Mouse (Mus musculus) urinary bladder, adult 2 months (tissue): ENCODE measurements at regions not wholly inside any gene's neighbourhood (a gene's known extent, or its start where the extent isn't known, plus 50 kb on each side); places are given as distances from the start of the nearest gene placed in this dataset.
"Not testable (repeated sequence)": the region's sequence is repeated elsewhere in the genome, so short reads cannot be mapped to it uniquely, and the experiment has no call there.

Experiments
- DNase-seq: peaks from one replicate; pipeline ENCODE4 v3.0.0; 2022; ENCODE audit warnings: low spot score

DNA sequence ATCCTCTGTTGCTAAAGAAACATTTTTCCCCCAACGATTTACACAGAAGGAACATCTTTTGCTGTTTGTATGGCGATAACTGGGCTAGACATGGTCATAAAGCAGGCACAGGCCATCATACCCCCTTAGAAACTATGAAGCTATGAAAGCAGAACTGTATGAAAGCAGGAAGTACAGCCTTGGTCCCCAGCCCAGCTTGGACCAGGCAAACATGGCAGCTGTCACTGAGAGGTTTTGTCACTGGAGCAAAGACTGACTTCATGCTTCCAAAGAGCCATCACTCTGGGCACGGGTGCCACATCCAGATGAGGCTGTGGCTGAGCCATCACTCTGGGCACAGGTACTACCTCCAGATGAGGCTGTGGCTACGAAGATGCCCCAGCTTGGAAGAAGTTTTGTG, 276.8 kb upstream of the Kdm8 start:
- DNase-seq: no peak

DNA sequence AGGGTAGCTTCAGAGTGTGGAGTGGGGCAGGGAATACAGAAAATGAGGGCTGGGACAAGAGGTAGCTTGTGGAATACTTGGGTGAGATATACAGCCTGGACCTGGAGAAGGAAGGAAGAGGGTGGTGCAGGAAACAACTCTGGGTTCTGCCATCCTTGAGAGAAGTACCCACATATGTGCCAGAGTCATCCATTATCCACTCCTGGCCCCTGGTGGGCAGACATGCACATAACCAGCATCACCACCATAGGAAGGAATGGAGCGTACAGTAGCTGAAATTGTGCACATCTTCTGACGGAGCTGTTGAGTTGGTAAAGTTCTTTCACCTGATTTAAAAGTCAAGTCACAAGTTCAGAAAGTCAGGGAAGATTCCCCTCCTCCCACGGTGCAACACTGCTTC, 262.9 kb upstream of the Kdm8 start:
- no peak for DNase-seq

DNA sequence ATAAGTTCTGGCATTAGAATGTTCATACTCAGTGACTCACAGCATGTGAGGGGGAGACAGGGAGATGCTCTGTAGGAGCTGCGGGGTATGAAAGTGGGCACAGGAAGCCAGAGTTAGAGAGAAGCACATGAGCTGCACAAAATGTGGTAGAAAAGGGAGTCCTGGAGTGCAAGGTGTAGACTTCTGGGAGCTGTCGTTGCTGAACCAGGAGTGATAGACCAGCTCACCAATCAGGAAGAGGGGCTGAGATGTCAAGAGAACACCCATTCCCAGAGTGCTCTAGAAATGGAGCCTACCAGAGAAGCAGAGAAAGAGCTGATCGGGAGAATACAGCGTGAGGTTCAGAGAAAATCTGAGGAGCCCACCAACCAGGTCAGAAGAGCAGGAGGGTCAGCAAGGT, 262.2 kb upstream of the Kdm8 start:
- no peak for DNase-seq

DNA sequence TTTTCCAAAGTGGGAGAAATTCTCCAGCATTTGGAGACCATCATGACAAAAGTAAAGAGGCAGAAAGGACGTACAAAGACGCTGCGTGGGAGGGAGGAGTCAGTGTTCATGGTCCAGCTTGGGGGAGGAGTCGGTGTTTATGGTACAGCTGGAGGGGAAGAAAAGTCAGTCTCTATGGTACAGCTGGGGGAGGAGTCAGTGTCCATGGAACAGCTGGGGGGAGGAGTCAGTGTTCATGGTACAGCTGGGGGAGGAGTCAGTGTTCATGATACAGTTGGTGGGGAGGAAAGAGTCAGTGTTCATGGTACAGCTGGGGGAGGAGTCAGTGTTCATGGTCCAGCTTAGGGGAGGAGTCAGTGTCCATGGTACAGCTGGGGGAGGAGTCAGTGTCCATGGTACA, 261.5 kb upstream of the Kdm8 start:
- not testable (repeated sequence) for DNase-seq

DNA sequence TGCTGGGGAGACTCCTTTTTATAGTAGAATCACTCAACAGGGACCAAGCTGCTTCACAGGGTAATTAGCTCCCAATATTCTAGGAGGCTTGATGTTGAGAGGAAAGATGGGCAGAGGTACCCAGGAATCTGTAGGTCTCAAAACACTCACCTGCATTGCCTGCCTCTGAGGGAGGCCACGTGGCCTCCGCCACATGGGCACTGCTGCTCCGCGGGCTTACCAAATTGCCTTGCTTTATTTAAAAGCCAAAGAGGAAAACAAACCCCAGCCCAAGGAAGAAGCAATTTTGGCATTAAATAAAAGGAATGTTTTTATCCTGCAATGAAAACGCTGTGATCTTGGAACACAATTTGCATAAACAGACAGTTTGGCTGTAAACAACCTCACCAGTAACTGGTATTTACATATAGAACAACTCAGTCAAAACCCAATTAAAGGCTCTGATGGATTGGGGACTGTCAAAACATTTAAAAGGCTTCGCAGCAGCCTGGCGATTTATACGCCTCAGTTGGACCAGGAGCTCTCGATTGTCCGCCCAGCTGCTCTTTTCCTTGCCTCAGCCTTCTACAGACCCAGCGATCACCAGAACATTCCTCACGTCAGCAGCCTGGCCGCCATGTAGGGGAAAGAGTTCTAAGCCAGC, 259.3 kb upstream of the Kdm8 start:
- no peak for DNase-seq

DNA sequence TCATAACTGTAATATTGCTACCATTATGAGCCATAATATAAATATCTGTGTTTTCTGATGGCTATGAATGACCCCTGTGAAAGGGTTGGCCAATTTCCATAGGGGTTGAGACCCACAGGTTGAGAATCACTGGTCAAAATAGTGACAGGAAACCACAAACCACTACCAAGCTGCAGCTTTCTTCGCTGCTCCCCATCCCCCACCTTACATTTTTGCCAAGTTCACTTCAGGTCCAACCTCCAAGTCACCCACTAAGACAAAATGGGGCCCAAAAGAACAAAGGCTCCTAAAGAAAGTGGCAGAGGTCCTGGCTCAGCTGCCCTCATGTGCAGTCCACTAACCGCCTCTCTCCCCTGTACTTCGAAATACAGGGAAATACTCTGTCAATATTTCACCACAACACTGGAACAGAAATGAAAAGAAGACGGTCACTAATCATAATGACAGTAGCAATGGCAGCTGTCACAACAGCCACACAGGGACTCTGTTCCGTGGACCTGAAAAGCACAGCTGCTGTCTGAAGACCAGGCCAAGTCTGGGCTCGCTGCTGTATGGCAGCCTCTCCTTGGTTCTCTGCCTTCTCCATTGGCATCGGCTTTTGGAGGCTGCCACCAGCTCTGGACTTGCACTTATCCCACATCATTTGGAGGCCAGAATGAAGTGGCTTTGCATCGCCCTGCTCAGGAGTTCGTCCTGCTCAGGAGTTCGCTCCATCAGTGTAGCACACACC, 257.3 kb upstream of the Kdm8 start:
- no peak for DNase-seq

DNA sequence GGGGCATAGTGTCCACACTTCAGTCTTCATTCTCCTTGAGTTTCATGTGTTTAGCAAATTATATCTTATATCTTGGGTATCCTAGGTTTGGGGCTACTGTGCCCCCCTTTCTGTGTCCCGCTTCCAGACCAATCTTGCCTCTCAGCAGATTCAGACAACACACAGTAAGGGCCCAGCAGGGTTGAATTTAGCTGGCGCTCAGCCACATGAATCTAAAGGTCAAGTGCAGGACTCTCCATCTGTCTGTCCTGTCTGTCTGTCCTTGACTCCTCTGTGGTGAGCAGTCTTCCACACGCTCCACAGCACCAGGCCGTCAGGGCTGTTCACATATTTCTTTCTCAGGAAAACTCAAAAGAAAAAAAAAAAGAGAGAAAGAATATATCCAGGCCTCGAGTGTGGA, 255.5 kb upstream of the Kdm8 start:
- DNase-seq: no peak

DNA sequence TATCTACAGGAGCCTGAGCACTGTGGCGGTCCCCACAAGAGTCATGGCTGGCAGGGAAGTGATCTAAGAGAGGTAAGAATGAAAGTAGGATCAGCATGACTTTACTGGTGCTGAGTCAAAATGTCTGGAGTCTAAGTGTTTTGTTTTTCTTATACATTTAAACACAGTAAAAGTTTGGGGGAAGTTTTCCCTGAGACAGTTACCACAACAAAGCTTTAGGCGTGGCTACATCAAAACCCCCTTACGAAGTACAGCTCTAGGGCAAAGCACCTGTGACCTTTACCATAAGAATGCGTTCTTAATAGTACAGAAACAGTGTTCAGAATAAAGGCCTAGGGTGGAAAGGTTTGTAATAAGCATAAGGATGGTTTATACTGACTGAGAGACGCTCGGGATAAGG, 254.4 kb upstream of the Kdm8 start:
- DNase-seq: no peak

DNA sequence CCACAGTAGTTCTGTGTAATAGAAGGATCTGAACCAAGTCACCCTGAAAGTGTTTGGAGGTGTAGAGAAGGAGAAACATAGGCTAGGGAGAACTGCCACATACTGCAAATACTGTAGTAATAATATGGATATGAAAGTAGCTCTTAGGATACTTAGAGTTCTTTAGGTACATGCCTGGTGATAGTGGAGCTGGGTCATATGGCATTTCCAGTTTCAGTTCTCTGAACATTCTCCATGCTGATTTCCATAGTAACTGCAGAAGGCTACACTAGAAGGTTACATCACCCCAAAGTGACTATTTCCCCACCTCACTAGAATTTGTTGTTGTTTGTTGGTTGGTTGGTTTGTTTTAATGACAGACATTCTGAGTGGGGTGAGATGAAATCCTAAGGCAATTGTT, 253.2 kb upstream of the Kdm8 start:
- DNase-seq: no peak

DNA sequence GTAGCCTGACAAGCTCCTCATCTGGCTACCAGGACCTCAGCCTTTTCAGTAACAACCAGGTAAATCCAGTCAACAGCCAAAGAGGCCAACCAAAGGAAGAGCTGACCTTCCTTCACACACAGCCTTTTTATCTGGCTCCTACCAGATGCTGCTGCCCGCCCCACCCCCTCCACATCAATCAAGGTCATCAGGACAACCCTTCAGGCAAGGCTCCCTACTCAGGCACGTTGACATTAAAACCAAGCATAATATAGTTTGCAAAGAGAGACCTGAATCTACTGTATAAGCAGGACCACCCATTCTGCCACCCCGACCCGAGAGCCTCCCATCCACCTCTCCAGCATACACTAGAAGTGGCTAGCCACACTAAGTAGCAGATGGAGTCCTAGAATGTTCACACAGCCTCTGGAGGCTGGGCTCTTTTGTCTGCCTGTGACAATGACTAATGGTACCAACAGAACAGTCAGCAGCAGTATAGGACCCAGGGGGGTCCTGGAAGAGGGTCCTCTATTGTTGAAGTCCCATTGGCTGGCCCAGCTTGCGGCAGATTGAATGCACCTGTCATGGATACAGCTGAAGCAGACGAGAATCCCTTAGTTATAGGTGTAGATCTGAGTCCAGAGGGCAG, 233.0 kb upstream of the Kdm8 start:
- no peak for DNase-seq

DNA sequence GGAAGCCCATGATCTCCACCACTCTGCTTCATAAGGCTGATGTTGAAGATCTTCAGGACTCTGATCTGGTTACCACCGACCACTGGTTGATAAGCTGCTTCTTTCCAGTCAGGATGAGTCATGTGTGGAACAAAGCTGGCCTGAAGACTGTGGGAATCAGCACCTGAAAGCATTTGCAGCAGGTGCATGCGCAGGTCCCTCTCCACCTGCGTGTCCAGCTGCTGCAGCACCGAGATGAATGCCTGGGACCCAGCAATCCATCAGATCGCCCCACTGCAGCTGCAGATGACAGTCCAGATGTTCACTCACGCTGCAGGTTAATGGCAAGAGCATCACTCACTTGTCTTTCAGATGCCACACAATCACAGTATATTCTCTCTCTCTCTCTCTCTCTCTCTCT, 230.4 kb upstream of the Kdm8 start:
- DNase-seq: no peak

DNA sequence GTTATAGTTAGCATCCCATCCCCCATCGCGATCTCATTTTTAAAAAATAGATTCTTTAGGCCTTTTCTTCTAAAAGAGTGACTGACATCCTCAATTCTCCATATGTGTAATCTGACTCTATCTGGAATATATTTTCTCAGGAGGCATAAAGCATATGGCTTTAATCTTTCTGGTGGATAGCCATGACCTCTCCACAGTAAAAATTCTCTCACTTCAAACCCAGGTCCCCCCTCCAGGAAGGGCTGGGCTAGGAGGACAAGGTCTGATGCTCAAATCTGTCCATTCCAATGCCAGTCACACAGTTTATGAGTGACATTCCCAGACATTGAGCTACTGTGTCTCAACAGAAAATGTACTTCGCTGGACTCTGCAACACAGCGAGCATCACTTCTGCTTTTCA, 226.8 kb upstream of the Kdm8 start:
- DNase-seq: no peak

DNA sequence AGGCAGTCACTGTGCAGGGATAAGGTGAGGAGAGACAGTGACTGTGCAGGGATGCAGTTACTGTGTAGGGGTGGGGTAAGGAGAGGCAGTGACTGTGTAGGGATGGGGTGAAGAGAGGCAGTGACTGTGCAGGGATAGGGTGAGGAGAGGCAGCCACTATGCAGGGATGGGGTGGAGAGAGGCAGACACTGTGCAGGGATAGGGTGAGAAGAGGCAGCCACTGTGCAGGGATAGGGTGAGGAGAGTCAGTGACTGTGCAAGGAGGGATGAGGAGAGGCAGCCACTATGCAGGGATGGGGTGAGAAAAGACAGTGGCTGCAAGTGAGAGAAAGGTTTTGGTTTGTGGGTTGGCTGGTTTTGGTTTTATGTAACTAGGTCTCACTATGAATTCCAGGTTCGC, 221.8 kb upstream of the Kdm8 start:
- DNase-seq: no peak

DNA sequence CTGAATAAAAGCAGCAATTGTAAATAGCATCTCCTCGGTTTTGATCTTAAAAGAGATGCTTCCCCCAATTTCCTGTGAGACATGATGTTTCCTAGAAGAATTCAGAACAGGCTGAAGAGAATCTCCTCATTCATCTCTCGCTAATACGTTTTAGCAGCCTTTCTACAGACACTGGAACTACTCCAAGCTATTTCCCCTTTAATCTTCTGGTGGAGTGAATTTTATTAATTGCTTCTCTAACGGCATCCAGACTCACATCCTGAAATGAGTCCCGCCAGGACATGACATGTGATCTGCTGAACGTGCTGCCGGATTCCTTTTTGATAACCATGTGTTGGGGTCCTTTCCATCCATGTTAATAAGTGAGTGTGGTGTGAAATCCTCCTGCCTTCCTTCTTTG, 209.6 kb upstream of the Kdm8 start:
- DNase-seq: no peak

DNA sequence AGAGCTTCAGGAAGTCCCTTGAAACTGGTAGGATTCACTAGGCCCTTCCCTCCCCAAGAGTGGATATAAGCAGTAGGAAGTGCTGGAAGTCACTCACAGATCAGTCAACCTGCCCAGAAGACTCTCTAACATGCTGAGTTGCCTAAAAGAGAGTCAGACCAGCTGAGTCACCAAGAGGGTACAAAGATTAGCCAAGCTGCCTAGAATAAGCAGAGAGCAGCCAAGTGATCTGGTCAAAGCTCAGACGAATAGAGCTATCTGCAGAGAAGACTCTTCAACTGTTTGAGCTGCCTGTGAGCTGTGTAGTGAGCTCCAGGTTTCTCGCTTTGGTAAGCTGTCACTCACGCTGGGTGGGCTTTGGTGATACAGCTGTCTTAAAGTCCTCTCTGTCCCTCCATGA, 207.4 kb upstream of the Kdm8 start:
- no peak for DNase-seq

DNA sequence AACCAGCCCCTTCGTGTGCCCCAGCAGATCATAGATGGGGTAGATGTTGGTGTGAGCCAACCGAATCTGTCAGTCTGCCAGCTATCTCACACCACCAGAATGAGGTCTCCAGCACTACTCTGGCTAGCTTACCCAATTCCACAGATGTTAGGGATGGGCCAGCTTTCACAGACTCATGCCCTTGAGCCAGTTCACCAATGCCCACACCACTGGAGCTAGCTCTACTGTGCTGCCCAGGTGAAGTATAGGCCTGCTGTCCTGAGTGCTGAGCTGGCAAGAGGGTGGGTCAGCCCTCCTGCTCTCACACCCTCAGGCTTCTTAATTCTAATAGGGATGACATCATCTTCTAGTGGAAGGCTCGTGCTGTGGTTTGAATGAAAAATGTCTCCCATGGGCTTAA, 201.5 kb upstream of the Kdm8 start:
- no peak for DNase-seq

DNA sequence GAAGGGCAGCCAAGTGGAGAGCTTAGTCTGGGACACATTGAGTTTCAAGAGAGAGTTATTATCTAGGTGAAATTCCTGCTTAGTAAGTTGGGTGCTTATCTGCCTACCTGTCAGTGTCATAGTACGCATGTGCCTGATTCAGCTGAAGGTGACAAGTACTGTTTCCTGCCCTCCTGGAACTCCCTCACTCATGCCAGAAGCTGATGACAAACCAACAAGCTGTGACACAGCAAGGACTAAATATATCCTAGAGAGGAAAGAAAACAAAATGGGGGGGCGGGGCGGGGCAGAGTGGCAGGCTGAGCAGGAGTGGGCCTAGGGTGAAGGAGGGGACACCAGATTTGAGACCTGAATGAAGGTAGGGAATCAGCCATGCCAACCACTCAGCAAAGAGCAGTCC, 196.1 kb upstream of the Kdm8 start:
- DNase-seq: no peak

DNA sequence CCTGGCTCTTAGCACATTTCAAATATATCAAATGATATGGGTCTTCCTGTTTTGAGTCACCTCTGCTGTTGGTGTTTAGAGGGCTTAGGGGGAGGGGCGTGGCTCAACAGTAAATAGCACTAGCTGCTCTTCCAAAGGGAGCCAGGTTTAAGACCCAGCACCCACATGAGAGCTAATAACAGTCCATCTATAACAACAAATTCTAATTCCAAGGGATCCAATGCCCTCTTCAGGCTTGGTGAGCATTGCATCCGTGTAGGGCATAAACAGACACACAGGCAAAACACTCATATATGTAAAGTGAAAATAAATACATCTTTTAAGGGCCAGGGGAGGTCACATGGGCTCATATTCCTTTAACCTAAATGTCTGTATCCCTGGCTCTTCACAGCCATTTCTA, 194.1 kb upstream of the Kdm8 start:
- no peak for DNase-seq

DNA sequence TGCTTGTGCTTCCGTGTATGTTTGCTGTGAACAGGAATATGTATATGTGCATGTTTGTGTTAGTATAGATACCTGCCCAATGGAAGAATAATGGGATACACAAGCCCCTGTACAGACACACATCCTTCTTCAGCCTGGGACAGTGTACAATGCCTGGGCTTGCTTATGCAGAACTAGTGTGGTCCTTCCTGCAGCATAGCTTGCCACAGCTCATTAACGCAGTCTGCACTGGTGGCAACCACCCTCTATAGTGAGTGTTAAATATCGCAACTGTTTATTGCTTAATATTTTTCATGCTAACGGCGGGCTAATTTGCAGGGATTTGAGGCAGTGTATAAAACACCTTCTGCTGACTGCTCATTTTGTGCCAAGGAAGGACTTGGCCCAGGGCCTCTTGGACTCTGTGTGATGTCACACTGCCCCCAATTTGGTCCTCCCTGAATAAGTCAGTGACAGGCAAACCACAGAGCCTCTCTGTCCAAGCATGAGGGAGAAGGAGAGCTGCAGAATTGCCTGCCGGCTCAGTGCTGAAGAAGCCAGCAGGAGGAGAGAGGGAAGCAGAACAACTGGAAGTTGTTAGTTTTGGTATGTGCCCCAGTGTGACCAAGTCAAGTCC, 193.4 kb upstream of the Kdm8 start:
- DNase-seq: no peak

DNA sequence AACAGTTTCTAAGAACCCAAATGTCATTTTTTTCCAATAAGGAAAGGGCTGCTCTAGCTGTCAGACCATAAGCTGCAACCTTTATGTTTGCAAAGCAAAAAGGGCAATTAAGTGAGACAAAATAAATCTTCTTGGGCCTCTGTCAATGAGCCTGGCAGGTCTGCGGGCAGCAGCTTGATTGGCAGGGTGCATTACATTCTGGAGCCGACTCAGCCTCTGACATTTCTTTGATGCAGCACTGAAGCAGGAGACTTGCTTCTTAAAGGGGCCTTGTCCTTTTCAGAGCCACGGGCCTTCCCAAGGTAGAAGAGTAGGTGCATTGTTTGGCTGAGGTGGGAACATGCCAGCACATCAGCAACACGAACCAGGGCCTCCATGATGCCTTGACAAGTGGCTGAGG, 190.2 kb upstream of the Kdm8 start:
- no peak for DNase-seq

DNA sequence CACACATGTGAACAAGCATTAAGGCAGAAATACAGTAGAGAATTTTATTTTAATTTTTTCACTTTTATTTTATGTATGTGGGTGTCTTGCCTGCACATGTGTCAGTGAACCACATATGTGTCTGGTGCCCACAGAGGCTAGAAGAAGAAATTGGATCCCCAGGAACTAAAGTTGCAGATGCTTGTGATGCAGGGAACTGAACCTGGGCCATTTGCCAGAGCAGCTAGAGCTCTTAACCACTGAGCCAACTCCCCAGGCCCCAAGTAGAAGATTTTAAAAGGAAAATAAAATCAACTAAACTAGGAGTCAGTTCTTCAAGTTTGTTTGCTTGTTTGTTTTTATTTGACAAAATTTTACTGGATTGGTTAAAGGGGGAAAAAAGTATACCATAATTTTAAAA, 185.5 kb upstream of the Kdm8 start:
- no peak for DNase-seq

DNA sequence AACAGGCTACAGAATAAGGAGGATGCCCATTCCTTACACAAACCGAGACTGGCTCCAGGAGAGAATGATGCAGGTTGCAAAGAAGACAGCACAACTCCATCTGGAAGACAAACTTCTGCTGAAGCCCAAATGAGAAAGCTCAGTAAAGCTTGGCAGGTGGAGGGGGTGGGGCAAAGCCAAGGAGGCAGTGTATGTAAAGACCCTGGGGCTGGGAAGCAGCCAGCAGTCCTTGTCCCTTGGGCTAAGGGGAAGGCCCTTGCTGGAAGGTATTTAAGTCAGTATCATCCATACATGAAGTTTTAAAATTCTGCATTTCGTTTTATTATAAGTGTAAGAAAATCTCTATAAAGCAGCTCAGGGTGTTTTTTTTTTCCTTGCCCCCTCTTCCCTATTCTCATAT, 182.3 kb upstream of the Kdm8 start:
- no peak for DNase-seq

DNA sequence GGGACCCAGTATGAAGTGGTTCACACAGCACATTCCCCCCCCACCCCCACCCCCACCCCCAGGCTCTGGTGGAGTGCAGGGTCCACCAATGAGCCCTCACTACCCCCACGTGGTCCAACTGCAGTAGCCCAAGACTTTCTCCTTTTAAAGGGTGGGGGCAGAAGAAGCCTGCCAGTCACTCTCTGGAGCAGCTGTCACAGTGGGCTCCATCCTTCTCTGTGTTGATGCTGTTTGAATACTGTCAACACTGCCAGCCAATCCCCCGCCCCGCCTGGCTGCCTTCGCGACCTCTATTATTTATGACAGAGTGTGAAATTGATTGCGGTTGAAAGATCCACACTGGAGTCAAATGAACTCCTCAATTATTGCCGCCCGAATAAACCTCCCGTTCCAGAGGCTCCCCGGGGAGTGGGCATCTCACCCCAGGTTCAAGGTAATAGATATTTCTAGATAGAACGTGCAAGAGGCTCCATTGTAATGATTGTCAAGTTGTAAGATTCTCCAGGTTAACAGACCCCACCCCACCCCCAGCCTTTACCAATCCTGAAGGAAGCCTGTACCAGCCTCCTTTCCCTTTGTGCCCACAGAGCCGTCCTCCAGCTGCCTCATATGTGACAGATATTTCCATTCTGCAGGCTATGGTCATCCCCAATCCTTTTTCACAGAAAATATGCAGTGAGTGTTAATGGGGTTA, 181.7 kb upstream of the Kdm8 start:
- no peak for DNase-seq
